Mouse (Mus musculus) thymus, adult 2 months (tissue): ENCODE measurements around the gene Nmd3.

Experiments
- CTCF ChIP-seq: fragments of 200-500 bp; IDR thresholded peaks from 2 replicates; pipeline ENCODE4 v1.5.1; 2012; ENCODE audit warnings: mild to moderate bottlenecking, control low read depth, low read length, moderate library complexity, borderline replicate concordance; ENCODE audit not compliant: control insufficient read depth, poor library complexity, insufficient read depth; ENCODE audit errors: extremely low read depth
- POLR2A ChIP-seq: fragments of 200-500 bp; IDR thresholded peaks from 2 replicates; pipeline ENCODE4 v1.6.1; 2012; ENCODE audit warnings: mild to moderate bottlenecking, low read length, control low read depth, moderate library complexity; ENCODE audit not compliant: control insufficient read depth, poor library complexity, insufficient read depth; ENCODE audit errors: extremely low read depth

GRCm38 (mm10) chr3:69690939-69691338 is 30.8 kb upstream of the Nmd3 start:
- TF ChIP-seq CTCF (no peak), POLR2A (no peak)
